Mouse (Mus musculus) ES-Bruce4 (cell line): ENCODE measurements around the gene Tcp10c.
"Not testable (repeated sequence)": the region's sequence is repeated elsewhere in the genome, so short reads cannot be mapped to it uniquely, and the experiment has no call there.

ENCODE experiments used
- CTCF ChIP-seq: IDR thresholded peaks from one replicate; pipeline ENCODE4 v1.8.1; 2011; ENCODE audit warnings: low read depth, low read length
- EP300 ChIP-seq: IDR thresholded peaks from 2 replicates; pipeline ENCODE4 v1.6.1; 2011; ENCODE audit warnings: low read depth, low read length; ENCODE audit not compliant: insufficient read depth

DNA sequence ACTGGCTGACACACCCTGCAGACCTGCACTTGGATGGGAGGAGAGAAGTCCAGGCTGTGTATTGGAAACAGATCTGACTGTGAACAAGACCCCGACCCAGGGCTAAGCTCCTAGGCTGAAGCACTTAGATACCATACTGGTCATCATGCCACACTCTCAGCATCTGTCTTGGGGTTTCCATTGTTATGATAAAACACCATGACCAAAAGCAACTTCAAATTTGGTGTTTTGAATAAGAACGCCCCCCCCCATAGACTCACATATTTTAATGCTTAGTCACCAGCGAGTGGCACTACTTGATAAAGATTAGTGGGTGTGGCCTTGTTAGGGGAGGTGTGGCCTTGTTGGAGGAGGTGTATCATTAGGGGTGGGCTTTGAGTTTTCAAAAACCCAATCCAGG is 51.7 kb downstream of the Tcp10c start:
- not testable (repeated sequence) for TF ChIP-seq CTCF, EP300
